Mouse (Mus musculus): ENCODE measurements at regions not wholly inside any gene's neighbourhood (a gene's known extent, or its start where the extent isn't known, plus 50 kb on each side); places are given as distances from the start of the nearest gene placed in this dataset.
"Not testable (repeated sequence)": the region's sequence is repeated elsewhere in the genome, so short reads cannot be mapped to it uniquely, and the experiment has no call there.

- no peak for DNase-seq (ENCODE audit: low spot score in 2 of 2)
These were observed 112.9 kb downstream of the Kcns3 start for GRCm38 (mm10) chr12:11037951-11038350.

GRCm38 (mm10) chr12:11020571-11021545 lies 130.0 kb downstream of the Kcns3 start:
- no peak for DNase-seq (ENCODE audit: low spot score in 2 of 2)

GRCm38 (mm10) chr12:11011159-11011558 lies 139.7 kb downstream of the Kcns3 start:
- no peak for DNase-seq (ENCODE audit: low spot score in 2 of 2)

- DNase-seq (ENCODE audit: low spot score in 2 of 2) = no peak
These were observed 166.6 kb downstream of the Kcns3 start for GRCm38 (mm10) chr12:10984295-10984694.

- DNase-seq (ENCODE audit: low spot score in 2 of 2) = no peak
These were observed 201.7 kb downstream of the Kcns3 start for GRCm38 (mm10) chr12:10949184-10949583.

GRCm38 (mm10) chr12:10941064-10941463 lies 209.8 kb downstream of the Kcns3 start:
- no peak for DNase-seq (ENCODE audit: low spot score in 2 of 2)

GRCm38 (mm10) chr12:10900054-10900453 lies 250.8 kb downstream of the Kcns3 start:
- not testable (repeated sequence) for DNase-seq (ENCODE audit: low spot score in 2 of 2)

- DNase-seq (ENCODE audit: low spot score in 2 of 2) = no peak
These were observed 272.1 kb downstream of the Kcns3 start for GRCm38 (mm10) chr12:10878791-10879190.

- DNase-seq (ENCODE audit: low spot score in 2 of 2) = no peak
These were observed 276.0 kb downstream of the Kcns3 start for GRCm38 (mm10) chr12:10874589-10875554.

GRCm38 (mm10) chr12:10873716-10874401 lies 277.0 kb downstream of the Kcns3 start:
- DNase-seq (ENCODE audit: low spot score in 2 of 2) = no peak

- DNase-seq (ENCODE audit: low spot score in 2 of 2) = no peak
These were observed 282.9 kb downstream of the Kcns3 start for GRCm38 (mm10) chr12:10867674-10868635.

GRCm38 (mm10) chr12:10866907-10867538 lies 283.8 kb downstream of the Kcns3 start:
- DNase-seq (ENCODE audit: low spot score in 2 of 2) = peak in 1 of 2 experiments; percentile 16

GRCm38 (mm10) chr12:10865294-10865693 lies 285.6 kb downstream of the Kcns3 start:
- DNase-seq (ENCODE audit: low spot score in 2 of 2) = no peak

- DNase-seq (ENCODE audit: low spot score in 2 of 2) = no peak
These were observed 330.5 kb downstream of the Kcns3 start for GRCm38 (mm10) chr12:10820335-10820734.

GRCm38 (mm10) chr12:10818083-10818482 lies 332.8 kb downstream of the Kcns3 start:
- no peak for DNase-seq (ENCODE audit: low spot score in 2 of 2)

- DNase-seq (ENCODE audit: low spot score in 2 of 2) = no peak
These were observed 333.3 kb downstream of the Kcns3 start for GRCm38 (mm10) chr12:10817516-10817915.

- DNase-seq (ENCODE audit: low spot score in 2 of 2) = no peak
These were observed 340.3 kb downstream of the Kcns3 start for GRCm38 (mm10) chr12:10810597-10810996.

GRCm38 (mm10) chr12:10804491-10804890 lies 346.4 kb downstream of the Kcns3 start:
- DNase-seq (ENCODE audit: low spot score in 2 of 2) = no peak
